9 mouse cellular contexts compared by ENCODE assay signal in the genomic region with DNA sequence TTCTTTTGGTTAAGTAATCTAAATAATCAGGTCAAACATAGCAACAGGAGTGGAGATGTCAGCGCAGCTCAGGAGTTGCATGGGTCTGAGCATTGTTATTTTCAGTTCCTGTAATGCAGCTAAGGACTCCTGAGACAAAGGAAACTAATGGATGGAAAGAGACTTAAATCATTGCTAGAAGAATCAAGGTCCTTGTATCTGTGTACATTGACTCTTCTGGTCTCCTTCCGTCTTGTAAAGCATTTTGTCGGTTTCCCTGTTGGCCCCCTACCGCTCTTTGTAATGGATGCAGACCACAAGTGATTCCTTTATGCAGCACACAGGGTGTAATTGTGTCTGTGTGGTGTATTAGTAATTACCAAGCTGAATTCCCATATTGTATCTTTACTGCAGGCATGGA.
DNase-seq lines count a peak whose midpoint lies in the region; ATAC-seq and TF ChIP-seq lines count a peak whose summit lies in the region.
"Had no signal": no experiment of that assay in that cellular context is flagged by ENCODE, and none has a peak within 500 bp of the region (broad histone marks: within the 10 kb centered on the region; RNA-seq: fewer than 3 reads in every experiment).

No protein-coding gene starts in this region.

- WGBS in heart, adult 2 months = 41% methylated on average over 4 of the region's 4 CpGs
- 12% methylated on average over 4 of the region's 4 CpGs for WGBS in forebrain, embryonic 14.5 days
- 23% methylated on average over 4 of the region's 4 CpGs for WGBS in midbrain, embryonic 12.5 days

- H3K4me3 ChIP-seq in heart, adult 2 months = no peak overlapping the region
- H3K4me3 ChIP-seq in forebrain, embryonic 14.5 days (ENCODE audit: low read depth, low read length) = no peak overlapping the region
- H3K4me3 ChIP-seq in midbrain, embryonic 12.5 days = no peak overlapping the region

- H3K36me3 ChIP-seq in heart, adult 2 months (ENCODE audit: control insufficient read depth, insufficient read depth, low read length) = peaks cover 36% of the 10 kb centered on the region
- H3K36me3 ChIP-seq in forebrain, embryonic 14.5 days (ENCODE audit: control insufficient read depth, insufficient read depth, low read length) = no peaks in the 10 kb centered on the region
- no peaks in the 10 kb centered on the region for H3K36me3 ChIP-seq in midbrain, embryonic 12.5 days

- H3K27ac ChIP-seq in heart, adult 2 months = peak overlapping the region; percentile 67
- no peak overlapping the region for H3K27ac ChIP-seq in forebrain, embryonic 14.5 days (ENCODE audit: low read depth, low read length)
- no peak overlapping the region for H3K27ac ChIP-seq in midbrain, embryonic 12.5 days (replicated peaks)

- TF ChIP-seq EP300 in heart, adult 2 months (IDR thresholded peaks at IDR 0.05; ENCODE audit: insufficient read depth, low read depth, low read length) = no peak

- TF ChIP-seq POLR2A in heart, adult 2 months (IDR thresholded peaks at IDR 0.05; ENCODE audit: insufficient read depth, low read depth, low read length) = no peak

- peak overlapping the region; percentile 8; the same call in 1 of the 2 replicates for H3K4me2 ChIP-seq in forebrain, embryonic 14.5 days (ENCODE audit: low read length)
- H3K4me2 ChIP-seq in midbrain, embryonic 12.5 days (replicated peaks) = 0 out of 2 replicates have a peak overlapping the region, but pooled peaks have one; percentile 3

- 0 out of 2 replicates have a peak, but pooled peaks cover 1% of the 10 kb centered on the region for H3K79me2 ChIP-seq in heart, adult 2 months (replicated peaks; ENCODE audit: control insufficient read depth, insufficient read depth, low read length)

- peak; percentile 30; the same call in 1 of the 2 replicates for ATAC-seq in forebrain, embryonic 14.5 days
- peak; percentile 44 for ATAC-seq in midbrain, embryonic 12.5 days (ENCODE audit: low FRiP score, low read depth)

- no peaks in the 10 kb centered on the region for H3K9me3 ChIP-seq in forebrain, embryonic 14.5 days (replicated peaks; ENCODE audit: control insufficient read depth, low read length)
- no peaks in the 10 kb centered on the region for H3K9me3 ChIP-seq in midbrain, embryonic 12.5 days

- H3K9ac ChIP-seq in heart, adult 2 months (ENCODE audit: low read depth, low read length) = no peak overlapping the region
- no peak overlapping the region for H3K9ac ChIP-seq in forebrain, embryonic 14.5 days (ENCODE audit: low read length)
- no peak overlapping the region for H3K9ac ChIP-seq in midbrain, embryonic 12.5 days (replicated peaks)

- 0 out of 2 replicates have a peak, but pooled peaks have one; percentile 2 for TF ChIP-seq CTCF in heart, adult 2 months (IDR thresholded peaks at IDR 0.05)

- DNase-seq in heart, adult 2 months = no peak
- DNase-seq in heart, postnatal 36 days = no peak
- DNase-seq in ES-CJ7 (ENCODE audit: low read depth, low spot score) = peak; percentile 4
- peak; percentile 37 for DNase-seq in forebrain, embryonic 14.5 days (ENCODE audit: low spot score)
- no peak for DNase-seq in urinary bladder, postnatal 10 days (ENCODE audit: low spot score)
- no peak for DNase-seq in right cerebral cortex, postnatal 25 days
- no peak for DNase-seq in adrenal gland, adult 8-10 months
- DNase-seq: cerebellum, adult 8-10 months had no signal

- intact Hi-C loops in heart, adult 2 months (cut with DNase I) = loop anchor here (2.0 kb wide), 1 partner anchor 30 kb away; no protein-coding TSS in a partner anchor
- intact Hi-C loops in heart, postnatal 36 days (cut with DNase I) = no loop called here

- no peaks in the 10 kb centered on the region for H3K27me3 ChIP-seq in heart, adult 2 months (ENCODE audit: control insufficient read depth, insufficient read depth, low read length)
- H3K27me3 ChIP-seq in forebrain, embryonic 14.5 days (replicated peaks; ENCODE audit: control insufficient read depth, insufficient read depth, low read length) = no peaks in the 10 kb centered on the region
- H3K27me3 ChIP-seq in midbrain, embryonic 12.5 days = no peaks in the 10 kb centered on the region

- H3K4me1 ChIP-seq in heart, adult 2 months (ENCODE audit: control insufficient read depth, insufficient read depth, low read length) = peaks cover 16% of the 10 kb centered on the region
- H3K4me1 ChIP-seq in forebrain, embryonic 14.5 days (ENCODE audit: control insufficient read depth, insufficient read depth, low read length) = peaks cover 22% of the 10 kb centered on the region; the same call in 1 of the 2 replicates
- peaks cover 29% of the 10 kb centered on the region for H3K4me1 ChIP-seq in midbrain, embryonic 12.5 days

Comparison
In these comparisons a context has a peak if more than half of its experiments do, and no peak if none do; other contexts are left out.
1. DNase-seq: peak in ES-CJ7 (single experiment) and forebrain, embryonic 14.5 days (single experiment); none in heart, adult 2 months (0 of 2), heart, postnatal 36 days (0 of 2), urinary bladder, postnatal 10 days (single experiment), right cerebral cortex, postnatal 25 days (single experiment) and adrenal gland, adult 8-10 months (single experiment).